Mouse (Mus musculus): Measurements from ENCODE around the gene Rad51b. TPM values are rescaled to one million over a fixed set of nuclear protein-coding genes. Genes with fewer than 3 reads are reported as not detected.

The Rad51b gene
- polyA plus RNA-seq, 1 experiment from 2014 or later, result 3.3 TPM

DNA sequence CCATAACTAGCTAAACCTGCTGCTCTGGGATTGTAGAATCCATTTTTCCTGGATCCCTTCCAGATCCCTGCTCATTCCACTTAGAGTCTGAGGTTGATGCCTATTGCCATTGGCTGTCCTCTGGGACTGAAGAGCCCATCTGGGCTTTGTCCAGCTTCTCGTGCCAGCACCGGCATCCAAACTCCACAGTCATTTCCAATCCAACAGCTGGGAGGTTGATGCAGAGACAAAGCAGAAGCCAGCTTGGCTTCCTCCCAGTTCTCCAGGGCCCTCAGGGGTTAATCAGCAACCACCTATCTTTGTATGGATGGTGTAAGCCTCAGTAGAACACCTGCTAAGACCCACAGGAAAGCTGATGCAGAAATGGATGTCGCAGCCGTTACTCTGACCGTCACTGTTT lies 524.8 kb downstream of the Rad51b start:
- Histone ChIP-seq H3K9ac (no peak overlapping the region), H3K9me3 (replicated peaks) (no peaks in the 10 kb centered on the region), H3K4me2 (no peak overlapping the region), H3K27ac (peak overlapping the region; percentile 73), H3K27me3 (no peaks in the 10 kb centered on the region), H3K36me3 (no peaks in the 10 kb centered on the region), H3K4me1 (replicated peaks) (peaks cover 16% of the 10 kb centered on the region), H3K4me3 (no peak overlapping the region)
- peak; percentile 82 for ATAC-seq (replicated peaks; ENCODE audit: insufficient number of reproducible peaks, insufficient read depth, low FRiP score, low read depth)
- 42% methylated on average over 5 of the region's 5 CpGs for WGBS

DNA sequence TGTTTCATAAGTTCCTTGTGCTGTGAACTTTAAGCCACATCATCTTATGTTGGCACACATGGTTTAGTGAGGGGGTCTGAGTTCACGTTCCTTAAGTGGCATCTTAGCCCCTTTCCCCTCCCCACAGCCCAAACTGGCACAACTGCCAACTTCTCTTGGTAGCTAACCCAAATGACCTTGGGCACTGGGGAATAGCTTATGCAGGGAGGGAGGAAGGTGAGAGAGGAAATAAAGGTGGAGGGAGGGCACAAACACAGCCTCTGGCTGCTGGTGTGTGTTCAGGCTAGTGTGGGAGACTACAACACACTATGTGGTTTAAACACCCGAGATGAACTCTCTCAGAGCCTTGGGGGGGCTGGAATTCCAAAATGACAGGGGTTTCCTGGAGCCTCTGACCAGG lies 525.3 kb downstream of the Rad51b start:
- WGBS, result 51% methylated on average over 2 of the region's 2 CpGs
- H3K36me3 ChIP-seq, result no peaks in the 10 kb centered on the region
- H3K9me3 ChIP-seq (replicated peaks), result no peaks in the 10 kb centered on the region
- no peak for ATAC-seq (replicated peaks; ENCODE audit: insufficient number of reproducible peaks, insufficient read depth, low FRiP score, low read depth)
- H3K27me3 ChIP-seq, result no peaks in the 10 kb centered on the region
- H3K9ac ChIP-seq, result no peak overlapping the region
- H3K4me3 ChIP-seq, result no peak overlapping the region
- peak overlapping the region; percentile 73 for H3K27ac ChIP-seq
- H3K4me1 ChIP-seq (replicated peaks), result peaks cover 21% of the 10 kb centered on the region
- no peak overlapping the region for H3K4me2 ChIP-seq

- H3K9ac ChIP-seq, result no peak overlapping the region
- H3K4me3 ChIP-seq, result no peak overlapping the region
- no peaks in the 10 kb centered on the region for H3K9me3 ChIP-seq (replicated peaks)
- ATAC-seq (replicated peaks; ENCODE audit: insufficient number of reproducible peaks, insufficient read depth, low FRiP score, low read depth), result no peak
- peaks cover 52% of the 10 kb centered on the region for H3K4me1 ChIP-seq (replicated peaks)
- no peak overlapping the region for H3K4me2 ChIP-seq
- no peaks in the 10 kb centered on the region for H3K36me3 ChIP-seq
- WGBS, result 62% methylated on average over 7 of the region's 7 CpGs
- no peaks in the 10 kb centered on the region for H3K27me3 ChIP-seq
- no peak overlapping the region for H3K27ac ChIP-seq
These were observed 528.8 kb downstream of the Rad51b start for GRCm38 (mm10) chr12:79825922-79826321.

- peaks cover 45% of the 10 kb centered on the region for H3K4me1 ChIP-seq (replicated peaks)
- H3K9ac ChIP-seq, result no peak overlapping the region
- H3K36me3 ChIP-seq, result no peaks in the 10 kb centered on the region
- no peak for ATAC-seq (replicated peaks; ENCODE audit: insufficient number of reproducible peaks, insufficient read depth, low FRiP score, low read depth)
- H3K4me3 ChIP-seq, result no peak overlapping the region
- no peak overlapping the region for H3K4me2 ChIP-seq
- H3K27me3 ChIP-seq, result no peaks in the 10 kb centered on the region
- H3K9me3 ChIP-seq (replicated peaks), result no peaks in the 10 kb centered on the region
- WGBS, result 15% methylated on average over 5 of the region's 5 CpGs
- H3K27ac ChIP-seq, result peak overlapping the region; percentile 80
These were observed 530.2 kb downstream of the Rad51b start for GRCm38 (mm10) chr12:79827233-79827692.

DNA sequence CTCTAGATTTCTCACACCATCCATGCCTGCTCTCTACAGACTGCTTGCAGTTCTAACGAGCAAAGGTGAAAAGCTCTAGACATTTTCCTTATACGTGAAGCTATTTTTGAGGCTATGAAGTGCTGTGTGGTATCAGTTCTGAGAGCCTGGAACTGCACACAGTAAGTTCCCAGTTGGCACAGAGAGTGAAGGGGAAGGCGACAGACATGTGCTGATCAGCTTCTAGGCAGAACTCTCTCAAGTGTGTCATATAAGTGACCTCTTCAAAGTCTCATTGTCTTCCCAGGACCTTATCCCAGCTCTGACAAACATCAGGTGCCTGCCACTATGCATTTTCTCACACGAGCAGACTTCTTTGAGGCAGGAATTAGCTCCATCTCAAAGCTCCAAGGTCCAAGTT lies 530.7 kb downstream of the Rad51b start:
- 25% methylated on average over 4 of the region's 4 CpGs for WGBS
- no peak; the same call in 1 of the 2 replicates for ATAC-seq (replicated peaks; ENCODE audit: insufficient number of reproducible peaks, insufficient read depth, low FRiP score, low read depth)

GRCm38 (mm10) chr12:79830686-79831085 lies 533.6 kb downstream of the Rad51b start:
- Histone ChIP-seq H3K9me3 (replicated peaks) (no peaks in the 10 kb centered on the region), H3K9ac (no peak overlapping the region), H3K4me2 (no peak overlapping the region), H3K27me3 (no peaks in the 10 kb centered on the region), H3K4me3 (no peak overlapping the region), H3K36me3 (no peaks in the 10 kb centered on the region), H3K4me1 (replicated peaks) (peaks cover 50% of the 10 kb centered on the region), H3K27ac (peak overlapping the region; percentile 68)
- no peak for ATAC-seq (replicated peaks; ENCODE audit: insufficient number of reproducible peaks, insufficient read depth, low FRiP score, low read depth)
- 33% methylated on average over 1 of the region's 1 CpGs for WGBS

More for the DNA sequence above, 530.7 kb downstream of the Rad51b start:
- Histone ChIP-seq H3K4me3 (no peak overlapping the region), H3K4me2 (no peak overlapping the region), H3K4me1 (replicated peaks) (peaks cover 41% of the 10 kb centered on the region), H3K27ac (peak overlapping the region; percentile 80), H3K9ac (no peak overlapping the region), H3K27me3 (no peaks in the 10 kb centered on the region), H3K36me3 (no peaks in the 10 kb centered on the region), H3K9me3 (replicated peaks) (no peaks in the 10 kb centered on the region)

DNA sequence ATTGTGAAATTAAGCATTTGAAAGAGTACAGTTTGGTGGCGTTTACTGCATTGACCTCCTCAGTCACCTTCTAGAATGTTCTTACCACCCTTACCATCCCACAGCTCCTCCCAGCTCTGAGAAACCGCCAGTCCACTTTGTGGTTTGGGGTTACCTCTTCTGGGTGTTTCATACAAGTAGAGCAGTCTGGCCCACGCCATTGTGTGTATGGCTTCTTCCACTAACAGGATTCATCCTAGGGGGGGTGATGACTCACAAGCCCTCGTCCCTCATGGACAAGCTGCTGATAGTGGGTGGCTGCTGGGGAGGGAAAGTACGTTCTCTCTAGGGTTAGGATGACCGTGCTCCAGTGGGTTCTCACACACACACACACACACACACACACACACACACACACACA lies 535.5 kb downstream of the Rad51b start:
- no peak overlapping the region for H3K9ac ChIP-seq
- no peak overlapping the region for H3K4me3 ChIP-seq
- H3K27me3 ChIP-seq, result no peaks in the 10 kb centered on the region
- H3K9me3 ChIP-seq (replicated peaks), result no peaks in the 10 kb centered on the region
- ATAC-seq (replicated peaks; ENCODE audit: insufficient number of reproducible peaks, insufficient read depth, low FRiP score, low read depth), result no peak
- WGBS, result 77% methylated on average over 6 of the region's 6 CpGs
- no peak overlapping the region for H3K27ac ChIP-seq
- H3K4me2 ChIP-seq, result no peak overlapping the region
- no peaks in the 10 kb centered on the region for H3K36me3 ChIP-seq
- peaks cover 48% of the 10 kb centered on the region for H3K4me1 ChIP-seq (replicated peaks)

DNA sequence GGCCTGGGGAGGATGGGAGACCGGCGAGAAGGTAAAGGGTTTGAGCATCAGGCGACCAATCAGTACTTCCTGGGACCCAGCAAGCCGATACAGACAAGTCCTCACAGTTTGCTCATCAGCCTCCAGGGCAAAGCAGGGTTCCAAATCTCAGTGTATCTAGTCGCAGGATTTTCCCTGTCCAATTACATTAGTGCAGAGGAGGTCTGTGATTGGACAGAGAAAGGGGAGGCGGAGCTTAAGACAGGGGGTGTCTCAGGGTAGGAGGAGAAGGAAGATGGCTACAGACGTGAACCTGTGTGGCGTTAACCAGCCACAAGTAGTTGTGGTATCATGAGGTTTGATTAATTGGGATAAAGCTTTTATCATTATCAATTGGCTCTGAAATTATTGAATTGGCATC lies 538.4 kb downstream of the Rad51b start:
- no peak overlapping the region for H3K4me3 ChIP-seq
- no peaks in the 10 kb centered on the region for H3K36me3 ChIP-seq
- H3K9ac ChIP-seq, result no peak overlapping the region
- WGBS, result 92% methylated on average over 8 of the region's 8 CpGs
- H3K4me1 ChIP-seq (replicated peaks), result peaks cover 53% of the 10 kb centered on the region
- no peak overlapping the region for H3K27ac ChIP-seq
- no peaks in the 10 kb centered on the region for H3K27me3 ChIP-seq
- H3K9me3 ChIP-seq (replicated peaks), result no peaks in the 10 kb centered on the region
- ATAC-seq (replicated peaks; ENCODE audit: insufficient number of reproducible peaks, insufficient read depth, low FRiP score, low read depth), result no peak
- H3K4me2 ChIP-seq, result no peak overlapping the region

GRCm38 (mm10) chr12:79838181-79838961 lies 541.3 kb downstream of the Rad51b start:
- H3K9me3 ChIP-seq (replicated peaks), result no peaks in the 10 kb centered on the region
- no peaks in the 10 kb centered on the region for H3K27me3 ChIP-seq
- peak overlapping the region; percentile 29; the same call in 1 of the 2 replicates for H3K9ac ChIP-seq
- no peak overlapping the region for H3K4me2 ChIP-seq
- peak; percentile 72 for ATAC-seq (replicated peaks; ENCODE audit: insufficient number of reproducible peaks, insufficient read depth, low FRiP score, low read depth)
- peak overlapping the region; percentile 88 for H3K27ac ChIP-seq
- H3K36me3 ChIP-seq, result no peaks in the 10 kb centered on the region
- H3K4me1 ChIP-seq (replicated peaks), result peaks cover 72% of the 10 kb centered on the region
- WGBS, result 31% methylated on average over 6 of the region's 6 CpGs
- no peak overlapping the region for H3K4me3 ChIP-seq

DNA sequence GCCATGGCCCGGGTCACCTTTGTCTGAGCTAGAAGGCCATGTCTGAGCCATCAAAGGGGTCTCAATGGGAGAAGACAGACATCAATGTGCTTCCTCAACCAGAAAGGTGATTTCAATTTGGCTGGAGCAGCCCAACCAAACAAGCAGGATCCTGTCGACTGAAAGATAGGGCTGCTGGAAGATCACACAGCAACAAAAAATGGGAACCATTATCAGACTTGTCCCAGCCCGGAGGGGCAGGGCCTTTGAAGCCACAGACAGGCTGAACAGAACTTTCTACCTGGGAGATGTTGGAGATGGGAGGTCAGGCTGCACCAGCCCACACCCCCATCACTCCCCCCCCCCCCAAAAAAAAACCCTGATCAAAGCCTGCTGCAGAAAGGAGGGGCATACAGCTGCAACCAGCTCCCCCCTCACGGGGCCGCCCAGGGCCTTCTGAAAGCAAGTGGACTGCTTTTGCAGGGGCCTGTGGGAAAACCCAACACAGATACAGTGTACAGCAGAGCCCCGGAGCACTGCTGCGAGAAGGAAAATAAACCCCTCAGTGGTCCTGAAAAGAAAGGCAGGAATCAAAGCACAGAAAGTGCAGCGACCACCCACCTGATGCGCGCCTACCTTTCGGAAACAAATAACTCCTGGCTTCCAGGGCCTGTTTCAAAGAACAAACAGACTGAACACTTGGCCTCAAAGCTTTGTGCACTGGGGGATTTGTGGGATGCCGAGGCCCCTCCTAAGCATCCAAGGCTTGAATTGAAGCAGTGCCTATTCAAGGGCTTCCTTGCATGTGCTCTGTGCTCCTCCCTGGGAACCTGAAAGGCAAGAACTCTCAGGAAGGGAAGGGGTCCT lies 542.2 kb downstream of the Rad51b start:
- Histone ChIP-seq H3K9me3 (replicated peaks) (no peaks in the 10 kb centered on the region), H3K27me3 (no peaks in the 10 kb centered on the region), H3K4me1 (replicated peaks) (peaks cover 71% of the 10 kb centered on the region), H3K4me3 (no peak overlapping the region), H3K4me2 (no peak overlapping the region), H3K9ac (no peak overlapping the region), H3K36me3 (no peaks in the 10 kb centered on the region), H3K27ac (peak overlapping the region; percentile 88)
- no peak for ATAC-seq (replicated peaks; ENCODE audit: insufficient number of reproducible peaks, insufficient read depth, low FRiP score, low read depth)
- WGBS, result 66% methylated on average over 12 of the region's 12 CpGs

DNA sequence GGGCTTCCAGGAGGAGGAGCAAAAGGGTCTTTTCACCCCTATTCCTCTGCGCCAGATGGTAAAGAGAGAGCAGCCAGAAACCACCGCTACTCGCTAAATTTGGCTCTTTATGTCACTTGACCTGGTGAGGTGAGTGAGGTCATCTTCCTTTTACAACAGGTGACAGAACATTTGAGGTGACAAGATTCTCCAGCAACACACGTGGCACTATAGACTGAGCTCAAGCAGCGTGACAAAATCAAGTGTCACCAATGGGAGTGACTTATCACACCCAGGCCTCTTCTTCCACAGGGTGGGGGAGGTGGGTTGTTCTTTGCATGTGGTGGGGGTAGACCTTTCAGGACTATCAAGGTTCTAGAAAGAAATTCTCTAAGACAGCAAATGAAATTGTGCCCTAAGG lies 543.4 kb downstream of the Rad51b start:
- Histone ChIP-seq H3K36me3 (no peaks in the 10 kb centered on the region), H3K4me2 (no peak overlapping the region), H3K9ac (no peak overlapping the region), H3K9me3 (replicated peaks) (no peaks in the 10 kb centered on the region), H3K4me3 (no peak overlapping the region), H3K27me3 (no peaks in the 10 kb centered on the region), H3K4me1 (replicated peaks) (peaks cover 74% of the 10 kb centered on the region), H3K27ac (peak overlapping the region; percentile 88)
- WGBS, result 37% methylated on average over 5 of the region's 5 CpGs
- ATAC-seq (replicated peaks; ENCODE audit: insufficient number of reproducible peaks, insufficient read depth, low FRiP score, low read depth), result no peak

Measured in heart, embryonic 15.5 days (tissue).